Mouse (Mus musculus) small intestine, adult 2 months (tissue): ENCODE data around the gene Mxra7.

Source experiments
- CTCF ChIP-seq: fragments of 200-500 bp; IDR thresholded peaks from 2 replicates; pipeline ENCODE4 v1.5.1; 2012; ENCODE audit warnings: low read depth, mild to moderate bottlenecking, control low read depth, inconsistent platforms, low read length, moderate library complexity, mixed read lengths; ENCODE audit not compliant: insufficient replicate concordance, insufficient read length; ENCODE audit errors: extremely low read depth
- POLR2A ChIP-seq: fragments of 200-500 bp; IDR thresholded peaks from 2 replicates; pipeline ENCODE4 v1.6.1; 2012; ENCODE audit warnings: low read depth, mild to moderate bottlenecking, control low read depth, inconsistent platforms, low read length, moderate library complexity

- TF ChIP-seq CTCF: no peak
- no peak for TF ChIP-seq POLR2A
Observed at GRCm38 (mm10) chr11:116806136-116807071, 21.4 kb downstream of the Mxra7 start.
